Mouse (Mus musculus) heart, adult 2 months (tissue): ENCODE data around the gene Polr3b.

ENCODE experiments used
- CTCF ChIP-seq: fragments of 200-600 bp; IDR thresholded peaks from 2 replicates; pipeline ENCODE4 v1.8.1; 2022; ENCODE audit warnings: antibody characterized with exemption, mild to moderate bottlenecking, moderate library complexity
- EP300 ChIP-seq: fragments of 200-500 bp; IDR thresholded peaks from 2 replicates; pipeline ENCODE4 v1.6.1; 2011; ENCODE audit warnings: low read depth, low read length, control low read depth; ENCODE audit not compliant: insufficient read depth
- POLR2A ChIP-seq: fragments of 200-500 bp; IDR thresholded peaks from 2 replicates; pipeline ENCODE4 v1.6.1; 2011; ENCODE audit warnings: mild to moderate bottlenecking, low read depth, low read length, control low read depth; ENCODE audit not compliant: insufficient read depth

GRCm38 (mm10) chr10:84578738-84579137, 43.4 kb upstream of the Polr3b start:
- TF ChIP-seq CTCF: no peak
- TF ChIP-seq EP300: 0 out of 2 replicates have a peak, but pooled peaks have one; percentile 27
- no peak for TF ChIP-seq POLR2A
